Mouse (Mus musculus) inflammation-experienced regulatory T-cells, adult 16 weeks (primary cell): ENCODE measurements around the gene Vmn1r81. TPM values are rescaled to one million over a fixed set of nuclear protein-coding genes. Genes with fewer than 3 reads are reported as not detected.

Source experiments
- polyA plus RNA-seq: library from polyadenylated mRNA; unstranded; fragments of 100-300 nt; shearing (Covaris generic); gene quantifications from one replicate; pipeline ENCODE4 v1.2.1, GENCODE M21; 2017

Vmn1r81 gene
- 0.02 TPM for polyA plus RNA-seq

DNA sequence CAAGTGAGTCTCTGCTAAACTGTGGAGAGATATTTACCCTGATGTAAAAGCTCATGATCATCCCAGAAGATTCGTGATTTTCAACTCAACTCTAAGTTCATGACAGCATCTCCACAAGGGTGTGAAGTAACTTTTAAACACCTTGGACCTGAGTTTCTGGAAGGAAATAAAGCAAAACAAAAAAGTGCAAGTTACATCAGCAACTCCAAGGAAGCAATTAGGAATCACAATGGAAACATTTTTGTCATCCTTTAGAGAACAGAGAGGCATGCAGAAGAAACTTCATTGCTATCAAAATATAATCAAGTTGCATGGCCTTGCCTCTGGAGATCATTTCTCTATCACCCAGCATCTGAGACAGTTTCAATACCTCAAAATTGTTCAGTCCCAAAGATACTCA, at the start of gene Vmn1r81:
TSS of gene Vmn1r81 (minus strand) at position 101 of the 400 bp plus-strand sequence.

DNA sequence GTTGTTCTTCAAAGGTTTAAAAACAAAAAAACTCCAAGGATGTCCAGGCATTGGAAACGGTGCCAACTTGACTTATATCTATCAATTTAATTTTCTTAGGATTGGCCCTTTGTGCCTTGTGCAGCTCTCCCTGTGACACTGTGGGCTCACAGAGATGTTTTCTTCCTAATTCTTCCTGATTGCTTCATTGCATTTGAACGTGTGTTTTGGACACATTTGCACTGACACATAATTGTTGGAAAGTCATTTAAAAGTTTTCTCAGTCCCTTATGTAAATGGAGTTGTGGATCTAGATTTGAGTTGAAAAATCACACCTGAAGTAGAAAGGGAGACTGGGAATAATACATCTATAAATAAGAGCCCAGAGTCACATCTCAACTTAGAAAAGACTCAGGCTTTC, 32.1 kb upstream of the Vmn1r81 start, which contains the start of gene Vmn1r82:
TSS of gene Vmn1r82 (plus strand) at position 301 of the 400 bp plus-strand sequence.

Other genes starting within 250 kb of the Vmn1r81 start
- not detected for gene Vmn1r77, start 231.5 kb downstream of the Vmn1r81 start, polyA plus RNA-seq
- gene Vmn1r78, start 118.0 kb downstream of the Vmn1r81 start, polyA plus RNA-seq, result 0.22 TPM
- gene Vmn1r79, start 97.0 kb downstream of the Vmn1r81 start, polyA plus RNA-seq, result not detected
- not detected for gene Vmn1r80, start 79.0 kb downstream of the Vmn1r81 start, polyA plus RNA-seq
- not detected for gene Vmn1r82, start 32.2 kb upstream of the Vmn1r81 start, polyA plus RNA-seq
- gene Vmn1r83, start 61.2 kb upstream of the Vmn1r81 start, polyA plus RNA-seq, result not detected
- gene Vmn1r84, start 101.0 kb upstream of the Vmn1r81 start, polyA plus RNA-seq, result not detected
- gene Zfp551, start 154.5 kb upstream of the Vmn1r81 start, polyA plus RNA-seq, result 4.8 TPM
- 13.3 TPM for gene Zfp606, start 210.0 kb upstream of the Vmn1r81 start, polyA plus RNA-seq
- gene 2900092C05Rik, start 244.2 kb upstream of the Vmn1r81 start, polyA plus RNA-seq, result not detected